Mouse (Mus musculus): ENCODE results near the gene Psg17. TPM values are rescaled to one million over a fixed set of nuclear protein-coding genes. Genes with fewer than 3 reads are reported as not detected.
A peak's percentile ranks its signal among the peaks of the same experiment; 100 is the strongest.
"Not testable (repeated sequence)": the region's sequence is repeated elsewhere in the genome, so short reads cannot be mapped to it uniquely, and the experiment has no call there.

The Psg17 gene
- polyA plus RNA-seq (2015; fragmentation: Nextera tagmentation; extraction: Ambion mirVana): not detected in 2 replicates

DNA sequence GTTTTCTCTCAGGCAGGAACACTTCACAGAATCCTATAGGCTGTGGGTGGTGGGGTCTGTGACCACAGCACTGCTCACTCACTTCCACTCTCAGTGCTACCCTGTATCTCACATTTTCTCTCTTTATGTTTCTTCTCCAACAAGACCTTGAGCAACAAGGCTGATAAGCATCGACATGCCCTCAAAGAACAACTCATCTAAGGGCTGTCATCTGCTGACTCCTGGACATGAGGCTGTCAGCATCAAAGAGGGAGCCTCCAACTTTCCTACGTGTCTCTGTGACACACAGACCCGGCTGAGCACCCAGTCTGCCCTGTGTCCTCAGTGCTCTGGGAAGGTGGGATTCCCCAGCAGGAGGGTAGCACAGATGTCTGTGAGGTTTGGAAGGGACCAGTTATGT is at the start of gene Psg17:
TSS of gene Psg17 (minus strand) at position 101 of the 400 bp plus-strand sequence.
- Histone ChIP-seq H3K4me3 (no peak within 1 kb of the TSS), H3K4me2 (no peak within 1 kb of the TSS), H3K9ac (no peak within 1 kb of the TSS), H3K4me1 (replicated peaks) (no peaks in the 10 kb centered on the region), H3K27ac (no peak within 1 kb of the TSS), H3K9me3 (no peaks in the 10 kb centered on the region), H3K36me3 (no peaks in the 10 kb centered on the region), H3K27me3 (no peaks in the 10 kb centered on the region)
- no peak for ATAC-seq (ENCODE audit: low FRiP score)
- 82% methylated on average over 3 of the region's 3 CpGs for WGBS

DNA sequence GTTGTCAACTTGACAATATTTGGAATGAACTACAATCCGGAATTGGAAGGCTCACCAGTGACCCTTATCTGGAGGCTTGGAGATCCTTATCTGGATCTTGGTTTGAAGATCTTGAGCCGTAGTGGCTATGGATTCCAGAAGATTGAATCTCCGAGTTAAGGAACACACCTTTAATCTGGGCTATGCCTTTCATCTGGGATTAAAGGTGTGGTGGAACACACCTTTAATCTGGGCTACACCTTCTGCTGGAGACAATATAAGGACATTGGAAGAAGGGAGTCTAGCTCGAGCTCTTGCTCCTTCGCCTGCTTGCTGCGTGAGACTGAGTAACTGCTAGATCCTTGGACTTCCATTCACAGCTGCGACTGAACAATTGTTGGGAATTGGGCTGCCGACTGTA is 49.6 kb upstream of the Psg17 start, which contains the start of gene Pglyrp1:
TSS of gene Pglyrp1 (plus strand) at position 301 of the 400 bp plus-strand sequence.
- not testable (repeated sequence) for H3K4me2 ChIP-seq; H3K4me1 ChIP-seq (replicated peaks); ATAC-seq (ENCODE audit: low FRiP score); H3K9ac ChIP-seq; H3K4me3 ChIP-seq; H3K27me3 ChIP-seq; H3K36me3 ChIP-seq; H3K9me3 ChIP-seq; H3K27ac ChIP-seq
- 75% methylated on average over 1 of the region's 8 CpGs for WGBS

DNA sequence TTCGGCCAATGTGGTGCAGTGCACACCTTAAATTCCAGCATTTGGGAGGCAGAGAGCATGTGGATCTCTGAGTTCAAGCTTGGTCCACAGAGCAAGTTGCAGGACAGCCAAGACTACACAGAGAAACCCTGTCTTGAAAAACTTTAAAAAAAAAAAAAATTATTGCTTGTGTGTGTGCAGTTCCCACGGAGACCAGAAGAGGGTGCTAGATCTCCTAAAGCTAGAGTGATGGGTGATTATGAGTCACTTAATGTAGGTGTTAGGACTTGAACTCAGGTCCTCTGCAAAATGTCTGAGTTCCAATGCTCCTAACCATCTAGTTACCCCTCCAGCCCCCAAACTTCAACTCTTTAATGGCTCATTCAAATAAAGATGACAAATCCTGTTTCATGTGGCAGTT is 47.1 kb upstream of the Psg17 start:
- Histone ChIP-seq H3K9me3 (0 out of 2 replicates have a peak, but pooled peaks cover 4% of the 10 kb centered on the region), H3K36me3 (no peaks in the 10 kb centered on the region), H3K4me3 (no peak overlapping the region), H3K9ac (no peak overlapping the region), H3K27me3 (0 out of 2 replicates have a peak, but pooled peaks cover 3% of the 10 kb centered on the region), H3K4me1 (replicated peaks) (peaks cover 7% of the 10 kb centered on the region; the same call in 1 of the 2 replicates), H3K27ac (no peak overlapping the region), H3K4me2 (no peak overlapping the region)
- WGBS: 90% methylated on average over 2 of the region's 2 CpGs
- no peak for ATAC-seq (ENCODE audit: low FRiP score)

DNA sequence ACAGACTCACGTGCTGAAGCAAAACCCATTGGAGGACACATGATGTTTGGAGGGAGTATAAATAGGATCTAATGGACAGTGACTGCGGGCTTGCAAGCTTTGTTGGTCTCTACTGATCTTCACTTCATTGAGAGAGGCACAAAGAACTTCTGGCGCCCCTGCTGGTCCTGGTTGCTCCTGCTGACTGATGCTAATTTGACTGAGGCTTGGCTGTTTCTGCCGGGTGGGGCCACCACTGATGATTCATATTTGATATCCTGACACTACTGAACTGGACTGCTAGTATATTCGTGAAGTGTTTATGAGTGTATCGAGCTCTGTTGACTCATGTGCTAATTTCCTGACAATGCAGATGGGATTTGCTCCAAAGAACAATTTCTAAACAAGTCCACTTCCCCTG is 41.4 kb upstream of the Psg17 start:
- H3K4me3 ChIP-seq: no peak overlapping the region
- no peaks in the 10 kb centered on the region for H3K27me3 ChIP-seq
- H3K9ac ChIP-seq: no peak overlapping the region
- ATAC-seq (ENCODE audit: low FRiP score): no peak
- H3K4me1 ChIP-seq (replicated peaks): no peaks in the 10 kb centered on the region
- no peak overlapping the region for H3K27ac ChIP-seq
- no peak overlapping the region for H3K4me2 ChIP-seq
- 89% methylated on average over 6 of the region's 6 CpGs for WGBS
- 0 out of 2 replicates have a peak, but pooled peaks cover 6% of the 10 kb centered on the region for H3K9me3 ChIP-seq
- H3K36me3 ChIP-seq: no peaks in the 10 kb centered on the region

DNA sequence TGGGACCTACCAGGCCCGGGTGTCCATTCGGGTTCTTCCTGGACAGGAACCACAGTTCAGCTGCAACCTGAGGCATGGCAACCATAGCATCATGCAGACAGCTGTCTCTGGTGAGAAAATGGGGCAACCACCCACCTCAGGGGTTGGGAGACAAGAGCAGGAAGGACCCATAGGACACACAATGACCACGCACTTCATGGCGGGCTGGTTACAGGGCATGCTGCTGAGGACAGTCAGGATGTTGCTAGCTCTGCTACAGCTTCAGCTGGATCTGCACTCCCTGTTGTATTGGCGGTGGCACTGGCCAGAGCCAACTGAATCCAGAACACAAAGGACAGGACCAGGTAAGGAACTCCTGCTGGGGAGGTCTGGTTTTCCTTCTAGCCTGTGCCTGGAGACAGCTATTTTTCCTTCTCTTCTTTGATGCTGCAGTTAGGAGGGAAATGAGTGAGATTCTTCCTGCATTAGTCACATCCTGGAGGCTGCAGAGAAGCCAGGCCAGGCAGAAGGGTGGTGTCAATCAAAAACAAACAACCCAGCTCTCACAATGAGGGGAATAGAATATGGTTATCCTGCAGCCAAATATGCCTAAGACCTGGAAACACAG is 37.0 kb upstream of the Psg17 start:
- no peaks in the 10 kb centered on the region for H3K27me3 ChIP-seq
- no peaks in the 10 kb centered on the region for H3K36me3 ChIP-seq
- H3K4me1 ChIP-seq (replicated peaks): no peaks in the 10 kb centered on the region
- H3K4me2 ChIP-seq: no peak overlapping the region
- WGBS: 75% methylated on average over 5 of the region's 5 CpGs
- H3K4me3 ChIP-seq: no peak overlapping the region
- ATAC-seq (ENCODE audit: low FRiP score): no peak
- H3K9ac ChIP-seq: no peak overlapping the region
- H3K9me3 ChIP-seq: 0 out of 2 replicates have a peak, but pooled peaks cover 6% of the 10 kb centered on the region
- no peak overlapping the region; the same call in 1 of the 2 replicates for H3K27ac ChIP-seq

DNA sequence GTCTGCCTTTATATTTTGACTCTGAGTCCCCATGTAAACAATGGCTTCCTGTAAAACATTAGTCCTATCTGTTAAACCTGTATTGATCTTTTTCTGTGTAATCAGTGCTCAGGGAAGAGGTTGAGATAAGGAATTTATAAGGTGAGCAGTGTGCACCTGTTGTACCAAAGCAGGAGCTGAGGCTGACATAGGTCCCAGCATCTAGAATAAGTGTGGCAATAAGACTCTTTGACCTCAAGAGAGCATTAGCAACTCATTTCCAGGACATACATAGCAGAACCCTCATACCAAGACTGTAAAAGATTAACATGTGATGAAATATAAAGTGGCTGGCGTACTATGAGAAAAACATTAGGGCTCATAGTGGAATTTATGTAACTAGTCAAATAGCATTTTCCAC is 27.0 kb upstream of the Psg17 start:
- 81% methylated on average over 1 of the region's 1 CpGs for WGBS
- H3K9ac ChIP-seq: no peak overlapping the region
- H3K27ac ChIP-seq: no peak overlapping the region
- H3K4me1 ChIP-seq (replicated peaks): no peaks in the 10 kb centered on the region
- no peaks in the 10 kb centered on the region for H3K36me3 ChIP-seq
- no peak overlapping the region for H3K4me2 ChIP-seq
- no peaks in the 10 kb centered on the region for H3K9me3 ChIP-seq
- ATAC-seq (ENCODE audit: low FRiP score): no peak
- no peaks in the 10 kb centered on the region for H3K27me3 ChIP-seq
- H3K4me3 ChIP-seq: no peak overlapping the region

DNA sequence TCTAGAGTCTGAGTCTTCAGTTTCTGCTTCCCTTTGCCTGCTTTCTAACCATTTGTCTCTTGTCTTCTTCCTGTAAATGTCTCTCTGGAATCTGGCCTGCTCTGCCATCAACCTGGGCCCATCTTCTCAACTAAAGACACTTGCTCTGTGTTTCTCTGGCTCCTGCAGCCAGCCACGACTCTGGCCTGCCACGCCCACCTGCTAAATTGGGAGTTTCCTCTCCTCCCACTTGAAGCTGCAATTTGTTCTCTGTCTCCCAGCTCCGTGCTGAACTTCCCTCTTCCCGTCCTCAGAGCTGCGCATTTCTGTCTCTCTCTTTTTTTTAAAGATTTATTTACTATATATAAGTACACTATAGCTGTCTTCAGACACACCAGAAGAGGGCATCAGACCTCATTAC is 23.4 kb upstream of the Psg17 start:
- no peaks in the 10 kb centered on the region for H3K36me3 ChIP-seq
- H3K4me1 ChIP-seq (replicated peaks): peaks cover 4% of the 10 kb centered on the region
- H3K27me3 ChIP-seq: no peaks in the 10 kb centered on the region
- no peak overlapping the region for H3K4me3 ChIP-seq
- H3K27ac ChIP-seq: no peak overlapping the region
- H3K9ac ChIP-seq: no peak overlapping the region
- ATAC-seq (ENCODE audit: low FRiP score): no peak
- WGBS: 53% methylated on average over 5 of the region's 5 CpGs
- H3K9me3 ChIP-seq: no peaks in the 10 kb centered on the region
- no peak overlapping the region for H3K4me2 ChIP-seq

DNA sequence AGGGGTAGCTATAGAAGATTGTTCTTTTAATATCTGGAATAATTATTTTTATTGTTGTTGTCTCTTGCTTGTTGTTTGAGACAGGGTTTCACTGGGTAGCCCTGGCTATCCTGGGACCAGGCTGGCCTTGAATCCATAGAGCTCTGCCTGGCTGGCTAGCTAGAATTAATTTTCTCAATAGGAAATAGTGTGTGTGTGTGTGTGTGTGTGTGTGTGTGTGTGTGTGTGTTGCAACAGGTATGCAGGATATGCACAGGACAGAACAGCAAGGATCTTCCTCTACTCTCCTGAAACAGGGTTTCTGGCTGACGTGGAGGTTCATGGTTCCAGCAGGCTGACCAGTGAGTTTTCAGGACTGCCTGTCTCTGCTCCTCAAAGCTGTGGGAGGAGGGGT is 19.8 kb upstream of the Psg17 start:
- Histone ChIP-seq H3K27ac (no peak overlapping the region), H3K9ac (no peak overlapping the region; the same call in 1 of the 2 replicates), H3K36me3 (no peaks in the 10 kb centered on the region), H3K4me1 (replicated peaks) (peaks cover 4% of the 10 kb centered on the region), H3K4me3 (peak overlapping the region; percentile 26), H3K4me2 (peak overlapping the region; percentile 61), H3K27me3 (no peaks in the 10 kb centered on the region), H3K9me3 (no peaks in the 10 kb centered on the region)
- ATAC-seq (ENCODE audit: low FRiP score): peak; percentile 52; the same call in 1 of the 2 replicates
- WGBS: 86% methylated on average over 1 of the region's 1 CpGs

DNA sequence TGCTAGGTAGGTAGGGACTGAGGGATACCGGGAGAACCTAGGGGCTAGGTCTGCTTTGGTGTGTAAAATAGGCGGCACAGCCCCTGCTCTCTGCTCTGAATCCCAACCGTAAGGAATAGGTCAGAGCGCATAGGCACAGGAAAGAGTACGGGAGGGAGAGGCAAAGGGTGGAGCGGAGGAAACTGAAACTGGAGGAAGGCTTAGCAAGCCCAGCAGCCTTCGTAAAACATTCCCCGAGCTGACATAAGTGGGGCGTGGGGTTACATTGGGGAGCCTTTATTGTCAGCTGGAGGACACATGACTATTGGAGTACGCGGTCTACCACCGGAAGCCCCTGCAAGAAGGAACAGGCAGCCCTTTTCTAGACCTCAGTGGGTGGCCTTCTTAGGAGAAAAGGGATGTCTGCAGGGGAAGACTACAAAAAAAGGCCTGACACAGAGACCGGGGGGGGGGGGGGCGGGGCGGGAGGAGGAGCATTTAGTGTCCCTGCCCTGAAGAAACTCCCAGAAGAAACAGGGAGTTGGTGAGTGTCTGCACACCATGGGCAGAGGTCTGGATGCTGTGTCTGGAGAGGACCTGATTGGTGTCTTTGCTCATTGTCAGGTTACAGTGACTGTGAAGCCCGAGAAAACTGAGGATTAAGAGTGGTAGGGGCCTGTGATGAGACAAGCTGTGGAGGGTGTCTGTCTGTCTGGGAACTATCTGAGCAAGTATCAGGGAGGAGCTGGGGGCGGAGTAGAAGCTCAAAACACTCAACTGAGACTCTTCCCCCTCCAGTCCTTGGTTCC is 19.2 kb upstream of the Psg17 start:
- Histone ChIP-seq H3K36me3 (no peaks in the 10 kb centered on the region), H3K4me1 (replicated peaks) (peaks cover 4% of the 10 kb centered on the region), H3K4me3 (peak overlapping the region; percentile 36), H3K9ac (peak overlapping the region; percentile 60), H3K27ac (peak overlapping the region; percentile 45), H3K9me3 (no peaks in the 10 kb centered on the region), H3K4me2 (peak overlapping the region; percentile 61), H3K27me3 (no peaks in the 10 kb centered on the region)
- peak; percentile 75 for ATAC-seq (ENCODE audit: low FRiP score)
- WGBS: 6% methylated on average over 14 of the region's 17 CpGs

DNA sequence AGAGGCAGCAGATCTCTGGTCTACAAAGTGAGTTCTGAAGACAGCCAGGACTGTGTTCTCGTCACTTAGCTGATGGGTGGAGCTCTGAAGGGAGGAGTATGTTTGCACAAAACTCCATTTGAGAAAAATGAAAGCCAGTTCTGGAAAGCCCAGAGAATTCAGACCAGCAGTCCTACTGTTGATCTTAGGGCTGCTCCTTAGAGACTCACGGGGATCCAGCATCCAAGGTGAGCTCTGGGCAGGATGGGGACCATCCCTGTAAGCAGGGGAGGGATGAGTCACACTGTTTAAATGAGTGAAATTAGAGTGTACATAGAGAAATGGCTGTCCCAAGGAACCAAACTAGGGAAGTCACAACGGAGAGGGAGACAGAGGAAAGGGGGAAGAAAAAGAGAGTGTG is 18.5 kb upstream of the Psg17 start, which contains the start of gene Mill2:
TSS of gene Mill2 (plus strand) at position 102 of the 400 bp plus-strand sequence.
- whole genome bisulfite sequencing: 26% methylated on average over 3 of the region's 3 CpGs
- peak within 1 kb of the TSS; percentile 45 for H3K27ac ChIP-seq
- 0 out of 2 replicates have a peak, but pooled peaks have one; percentile 46 for ATAC-seq (ENCODE audit: low FRiP score)
- peak within 1 kb of the TSS; percentile 36 for H3K4me3 ChIP-seq
- H3K4me2 ChIP-seq: peak within 1 kb of the TSS; percentile 61
- no peaks in the 10 kb centered on the region for H3K27me3 ChIP-seq
- H3K4me1 ChIP-seq (replicated peaks): peaks cover 4% of the 10 kb centered on the region
- no peaks in the 10 kb centered on the region for H3K9me3 ChIP-seq
- H3K36me3 ChIP-seq: no peaks in the 10 kb centered on the region
- H3K9ac ChIP-seq: peak within 1 kb of the TSS; percentile 60

DNA sequence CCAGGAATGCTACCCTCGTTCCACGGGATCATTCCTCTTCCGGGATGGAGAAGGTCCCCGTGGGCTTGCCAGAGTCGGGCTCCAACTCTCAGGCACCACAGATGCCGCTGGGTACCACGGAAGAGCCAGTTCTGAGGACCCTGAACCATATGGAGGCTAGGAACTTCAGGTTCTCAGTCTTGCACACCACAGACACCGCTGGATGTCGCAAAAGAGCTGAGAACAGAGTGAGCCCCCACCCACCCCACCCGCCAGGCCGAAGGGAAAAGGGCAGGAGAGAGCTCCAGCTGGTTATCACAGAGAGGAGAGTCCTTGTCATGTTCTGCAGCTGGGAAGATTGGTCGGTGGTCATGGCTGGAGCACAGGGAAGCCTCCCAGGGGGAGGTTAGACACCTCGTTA is 10.9 kb upstream of the Psg17 start:
- ATAC-seq (ENCODE audit: low FRiP score): no peak
- 48% methylated on average over 13 of the region's 13 CpGs for WGBS
- Histone ChIP-seq H3K27ac (no peak overlapping the region), H3K4me1 (replicated peaks) (no peaks in the 10 kb centered on the region), H3K9ac (no peak overlapping the region), H3K4me2 (no peak overlapping the region), H3K27me3 (no peaks in the 10 kb centered on the region), H3K36me3 (no peaks in the 10 kb centered on the region), H3K9me3 (peaks cover 4% of the 10 kb centered on the region; the same call in 1 of the 2 replicates), H3K4me3 (no peak overlapping the region)

DNA sequence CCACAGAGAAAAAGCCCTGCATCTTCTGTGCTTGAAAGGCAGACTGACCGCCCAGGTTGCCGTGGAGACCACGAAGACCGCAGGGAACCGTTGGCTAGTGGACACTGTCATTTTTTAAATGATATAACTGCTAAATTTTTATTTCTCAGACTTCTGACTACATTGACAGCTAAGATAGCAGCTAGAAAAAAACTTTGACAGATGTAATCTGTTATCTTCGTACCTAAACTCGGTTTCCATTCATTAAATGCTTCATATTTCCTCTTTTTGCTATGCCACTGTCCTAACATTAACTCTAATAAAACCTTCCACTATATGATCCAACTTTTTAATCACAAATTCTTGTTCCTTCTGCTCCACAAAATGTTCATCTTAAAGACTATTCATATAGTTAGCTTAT is 8.1 kb upstream of the Psg17 start:
- Histone ChIP-seq H3K9ac (no peak overlapping the region), H3K27ac (no peak overlapping the region), H3K4me1 (replicated peaks) (no peaks in the 10 kb centered on the region), H3K9me3 (peaks cover 4% of the 10 kb centered on the region; the same call in 1 of the 2 replicates), H3K36me3 (no peaks in the 10 kb centered on the region), H3K4me2 (no peak overlapping the region), H3K27me3 (no peaks in the 10 kb centered on the region), H3K4me3 (no peak overlapping the region)
- no peak for ATAC-seq (ENCODE audit: low FRiP score)
- 69% methylated on average over 7 of the region's 7 CpGs for WGBS
